Mouse (Mus musculus): Measurements from ENCODE around the gene Lat.

Lat gene

DNA sequence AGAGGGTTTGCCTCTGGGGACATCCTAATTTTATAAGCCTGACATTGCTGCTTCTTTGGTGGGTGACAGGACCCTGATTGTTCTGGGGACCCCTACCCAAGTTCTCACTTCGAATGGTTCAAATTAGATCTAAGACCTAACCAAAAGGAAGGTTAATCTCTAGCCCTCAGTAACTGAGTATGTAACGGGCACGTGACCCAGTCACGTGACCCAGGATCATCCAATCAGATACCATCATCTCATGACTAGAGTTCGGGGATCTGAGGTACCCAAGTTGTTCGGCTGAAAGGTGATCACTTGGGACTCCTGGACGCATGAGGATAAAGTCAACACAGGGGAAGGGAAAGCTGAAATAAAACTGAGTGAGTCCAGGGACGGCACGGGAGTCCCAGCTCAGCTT, 3.6 kb upstream of the Lat start:
- in situ Hi-C loops (cut with MboI; ENCODE audit: low sequenced_read_pairs), result no loop called here

DNA sequence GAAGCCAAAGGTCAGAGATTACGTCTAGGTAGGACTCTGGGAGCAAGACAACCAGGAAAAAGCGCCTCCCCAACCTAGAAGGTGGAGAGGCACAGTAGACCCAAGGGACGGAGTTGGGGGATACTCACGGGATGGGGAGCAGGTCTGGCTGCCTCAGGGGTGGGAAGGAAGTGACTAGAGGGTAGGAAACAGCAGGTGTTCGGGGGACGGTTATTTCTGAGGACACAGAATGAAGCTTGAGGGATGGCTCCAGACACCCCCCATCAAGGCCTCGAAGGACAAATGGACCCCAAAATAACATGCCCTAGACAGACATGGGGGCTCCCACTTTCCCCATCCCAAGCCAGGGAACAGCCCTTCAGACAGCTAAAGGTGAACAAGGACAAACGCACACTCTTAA, 1.0 kb downstream of the Lat start:
- in situ Hi-C loops (cut with MboI; ENCODE audit: low sequenced_read_pairs), result no loop called here

GRCm38 (mm10) chr7:126367636-126368035, 1.7 kb downstream of the Lat start:
- in situ Hi-C loops (cut with MboI; ENCODE audit: low sequenced_read_pairs), result no loop called here

DNA sequence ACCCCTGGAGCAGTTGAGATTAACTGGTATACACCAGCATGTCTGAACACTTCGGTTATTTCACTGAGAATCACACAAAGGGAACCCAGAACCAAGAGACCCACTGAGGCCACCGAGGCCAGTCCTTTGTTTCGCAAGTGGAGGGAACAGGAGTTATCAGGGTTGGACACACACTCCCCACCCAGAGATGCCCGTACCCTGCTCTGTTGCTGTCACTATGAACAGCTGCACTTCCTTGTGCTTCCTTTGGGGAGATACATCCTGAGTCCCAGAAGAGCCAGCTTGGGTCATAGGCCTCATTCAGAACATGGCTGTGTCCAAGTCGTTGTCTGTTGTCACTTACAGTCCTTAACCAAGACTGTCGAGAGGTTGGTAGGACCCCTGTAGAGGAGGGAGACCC, 6.3 kb downstream of the Lat start:
- in situ Hi-C loops (cut with MboI; ENCODE audit: low sequenced_read_pairs), result no loop called here

- in situ Hi-C loops (cut with MboI; ENCODE audit: low sequenced_read_pairs), result no loop called here
Measured at GRCm38 (mm10) chr7:126359049-126359448, 10.3 kb downstream of the Lat start.

GRCm38 (mm10) chr7:126358413-126358812, 11.0 kb downstream of the Lat start:
- in situ Hi-C loops (cut with MboI; ENCODE audit: low sequenced_read_pairs), result no loop called here

DNA sequence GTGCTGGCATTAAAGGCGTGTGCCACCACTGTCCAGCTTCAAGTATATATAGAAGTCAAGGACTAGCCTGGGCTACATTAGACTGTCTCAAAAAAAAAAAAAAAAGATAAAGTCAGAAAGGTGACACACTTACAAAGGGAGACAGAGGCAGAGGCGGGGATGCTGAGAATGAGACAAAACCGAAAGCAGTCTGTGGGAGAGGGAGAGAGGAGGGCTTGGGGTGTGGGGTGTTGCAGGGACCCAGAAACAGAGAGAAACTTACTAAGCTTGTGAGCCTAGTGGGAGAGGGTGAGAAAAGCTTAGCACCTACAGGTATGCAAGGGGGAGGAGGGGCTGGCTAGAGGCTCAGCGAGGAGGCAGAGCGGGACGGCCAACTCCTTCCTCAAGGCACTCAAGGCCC, 11.5 kb downstream of the Lat start:
- in situ Hi-C loops (cut with MboI; ENCODE audit: low sequenced_read_pairs), result no loop called here

- in situ Hi-C loops (cut with MboI; ENCODE audit: low sequenced_read_pairs), result no loop called here
Measured at GRCm38 (mm10) chr7:126356793-126357591, 12.4 kb downstream of the Lat start.

DNA sequence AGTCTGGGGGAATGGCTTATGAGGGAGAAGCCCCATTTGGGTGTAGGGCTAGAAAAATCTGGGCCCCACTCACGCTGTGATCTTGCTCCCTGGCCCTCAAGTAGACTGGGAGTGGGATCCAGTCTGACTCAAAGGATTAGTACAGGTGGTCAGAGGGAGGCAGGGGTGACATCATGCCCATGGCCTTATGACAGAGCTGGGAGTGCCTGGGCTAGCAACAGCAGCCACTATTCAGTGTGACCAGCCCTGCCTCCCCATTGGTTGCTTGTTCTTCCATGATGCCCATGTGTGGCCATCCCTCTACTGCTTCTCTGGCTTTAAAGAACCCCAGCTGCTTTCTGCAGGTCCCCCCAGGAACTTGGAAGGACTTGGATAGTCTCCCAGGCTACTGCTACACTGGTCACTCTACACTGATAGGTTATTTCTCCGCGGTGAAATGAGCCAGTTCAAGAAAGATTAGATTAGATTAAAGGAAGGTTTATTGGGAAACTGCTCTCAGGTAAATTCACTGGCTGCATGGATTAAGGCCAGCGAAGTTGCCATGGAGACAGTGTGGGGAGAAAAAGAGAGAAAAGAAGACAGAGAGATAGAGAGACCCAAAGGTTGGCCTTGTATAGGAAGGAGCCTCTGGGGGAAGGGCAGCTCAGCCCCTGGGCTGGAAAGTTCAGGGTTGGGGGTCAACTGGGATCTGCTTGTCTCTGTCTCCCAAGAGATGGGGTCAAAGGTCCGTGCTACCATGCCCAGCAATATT, 13.3 kb downstream of the Lat start:
- in situ Hi-C loops (cut with MboI; ENCODE audit: low sequenced_read_pairs), result no loop called here

GRCm38 (mm10) chr7:126354738-126355614, 14.4 kb downstream of the Lat start:
- in situ Hi-C loops (cut with MboI; ENCODE audit: low sequenced_read_pairs), result no loop called here

- in situ Hi-C loops (cut with MboI; ENCODE audit: low sequenced_read_pairs), result no loop called here
Measured at GRCm38 (mm10) chr7:126353994-126354365, 15.4 kb downstream of the Lat start.

DNA sequence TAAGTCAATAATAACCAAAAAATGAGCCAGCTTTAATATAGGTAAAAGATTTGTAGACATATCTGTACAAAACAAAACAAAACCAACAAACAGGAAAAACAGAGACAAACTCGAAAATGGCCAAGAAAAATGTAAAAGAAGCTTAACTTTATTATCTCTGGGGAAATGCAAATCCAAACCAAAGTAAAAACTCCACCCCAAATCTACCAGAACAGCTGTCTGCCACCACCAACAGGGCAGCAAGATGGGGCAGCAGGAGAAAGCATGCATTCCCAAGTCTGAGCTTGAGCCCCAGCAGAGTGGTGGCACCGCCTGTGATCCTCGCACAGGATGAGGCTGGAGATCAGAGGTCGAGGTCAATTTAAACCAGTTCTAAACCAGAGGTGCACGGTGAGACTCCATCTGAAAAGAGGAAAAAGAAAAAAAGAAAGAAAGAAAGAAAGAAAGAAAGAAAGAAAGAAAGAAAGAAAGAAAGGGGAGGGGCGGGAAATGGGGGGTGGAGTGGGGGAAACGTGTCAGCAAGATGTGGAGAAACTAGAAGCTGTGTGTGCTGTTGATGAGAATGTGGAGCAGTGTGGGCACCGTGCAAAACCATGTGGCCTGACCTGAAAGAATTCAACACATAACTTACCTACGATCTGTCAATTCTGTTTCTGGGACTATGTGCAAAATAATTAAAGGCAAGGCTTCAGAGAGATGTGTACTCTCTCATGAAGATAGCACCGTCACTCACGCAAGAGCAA, 15.9 kb downstream of the Lat start:
- in situ Hi-C loops (cut with MboI; ENCODE audit: low sequenced_read_pairs), result no loop called here

DNA sequence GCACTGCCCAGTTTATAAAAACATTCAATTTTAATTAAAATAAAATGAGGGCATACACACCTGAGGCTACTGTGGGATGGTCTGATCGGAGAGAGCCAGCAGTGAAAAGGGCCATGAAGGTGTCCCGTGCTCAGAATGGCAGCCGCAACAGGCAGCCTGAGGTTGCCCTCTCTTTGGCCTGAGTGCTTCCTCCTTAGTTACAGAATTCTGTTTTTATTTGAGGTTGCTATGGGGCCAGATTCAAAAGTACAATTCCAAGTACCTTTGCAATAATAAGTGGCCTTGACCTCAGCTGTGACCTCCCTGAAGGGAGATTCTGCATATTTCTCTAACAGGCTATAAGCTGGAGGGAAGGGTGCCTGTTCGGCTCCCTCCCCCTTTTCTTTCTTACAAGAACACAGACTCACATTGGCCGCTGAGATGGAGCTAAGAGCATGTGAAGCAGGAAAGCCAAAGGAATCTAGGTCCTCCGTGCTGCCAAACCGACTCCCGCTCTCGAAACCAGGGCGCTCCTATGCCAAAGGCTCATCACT, 17.9 kb downstream of the Lat start:
- in situ Hi-C loops (cut with MboI; ENCODE audit: low sequenced_read_pairs), result no loop called here

DNA sequence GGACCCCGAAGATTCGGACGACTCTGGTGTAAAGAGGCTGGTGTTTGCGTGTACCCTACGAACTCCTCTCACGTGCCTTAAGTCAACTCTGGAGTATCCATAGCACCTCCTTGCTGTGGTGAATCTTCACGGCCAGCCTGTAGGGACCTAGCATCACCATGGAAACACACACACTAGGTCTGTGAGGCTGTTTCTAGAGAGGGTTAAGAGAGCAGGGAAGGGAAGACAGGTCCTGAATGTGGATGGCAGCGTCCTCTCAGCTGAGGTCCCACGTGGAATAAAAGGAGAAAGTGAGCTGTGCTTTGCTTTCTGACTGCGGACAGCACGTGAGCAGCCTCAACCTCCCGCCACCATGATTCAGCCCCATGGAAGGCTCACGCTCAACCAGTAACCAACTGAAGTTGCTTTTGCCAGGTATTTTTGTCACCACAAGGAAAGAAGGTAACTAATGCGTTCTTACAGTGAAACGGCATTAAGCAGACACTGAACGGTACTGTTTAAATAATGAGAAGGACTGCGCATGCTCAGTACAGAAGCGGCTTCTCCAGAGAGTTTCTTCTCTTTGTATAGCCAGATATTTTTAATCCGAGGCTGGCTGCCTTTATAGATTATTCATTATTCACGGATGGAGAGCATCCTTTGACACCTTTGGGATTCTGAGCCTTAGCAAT, 18.5 kb downstream of the Lat start:
- in situ Hi-C loops (cut with MboI; ENCODE audit: low sequenced_read_pairs), result no loop called here

- in situ Hi-C loops (cut with MboI; ENCODE audit: low sequenced_read_pairs), result no loop called here
Measured at GRCm38 (mm10) chr7:126348293-126348692, 21.1 kb downstream of the Lat start.

- in situ Hi-C loops (cut with MboI; ENCODE audit: low sequenced_read_pairs), result no loop called here
Measured at GRCm38 (mm10) chr7:126347098-126347497, 22.3 kb downstream of the Lat start.

DNA sequence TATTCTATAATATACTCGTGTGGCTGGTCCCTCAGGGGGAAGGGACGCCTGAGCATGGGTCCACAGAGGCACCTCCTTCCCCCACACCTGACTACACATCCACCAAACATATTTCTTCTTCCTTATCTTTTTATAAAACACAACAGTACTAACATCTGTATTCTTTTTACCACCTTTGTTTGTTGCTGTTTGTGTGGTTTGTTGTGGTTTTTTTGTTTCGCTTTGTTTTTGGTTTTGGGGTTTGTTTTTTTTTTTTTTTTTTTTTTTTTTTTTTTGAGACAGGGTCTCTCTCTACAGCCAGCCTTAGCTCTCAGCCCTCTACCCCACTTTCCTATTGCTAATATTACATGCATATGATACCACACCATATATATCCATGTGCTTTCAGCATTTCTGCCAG, 23.4 kb downstream of the Lat start:
- in situ Hi-C loops (cut with MboI; ENCODE audit: low sequenced_read_pairs), result no loop called here

DNA sequence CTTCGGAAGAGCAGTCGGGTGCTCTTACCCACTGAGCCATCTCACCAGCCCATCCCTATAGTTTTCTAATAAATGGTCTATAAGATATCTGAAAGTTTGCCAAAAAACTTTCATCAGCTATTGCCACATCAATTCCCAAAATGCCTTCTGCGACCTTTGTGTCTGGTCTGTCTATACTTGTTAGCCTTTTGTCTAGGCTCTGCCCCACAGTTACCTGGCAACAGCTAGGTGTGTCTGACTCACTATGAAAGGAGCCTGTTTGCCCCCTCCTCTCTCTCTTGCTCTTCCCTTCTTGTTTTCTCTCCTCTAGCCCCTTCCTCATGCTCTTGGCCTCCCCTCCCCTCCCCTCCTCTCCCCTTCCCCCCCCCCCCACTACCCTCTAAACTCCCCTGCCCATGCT, 23.8 kb downstream of the Lat start:
- in situ Hi-C loops (cut with MboI; ENCODE audit: low sequenced_read_pairs), result no loop called here

GRCm38 (mm10) chr7:126340896-126341295, 28.5 kb downstream of the Lat start:
- in situ Hi-C loops (cut with MboI; ENCODE audit: low sequenced_read_pairs), result no loop called here

GRCm38 (mm10) chr7:126340206-126340618, 29.2 kb downstream of the Lat start:
- in situ Hi-C loops (cut with MboI; ENCODE audit: low sequenced_read_pairs), result no loop called here
